Mouse (Mus musculus): ENCODE data around the gene Gm20671. TPM values are rescaled to one million over a fixed set of nuclear protein-coding genes. Genes with fewer than 3 reads are reported as not detected.

Gene Gm20671
- polyA plus RNA-seq (2017; shearing (Covaris generic)), result not detected

GRCm38 (mm10) chr5:32827009-32827408 is at the start of gene Gm20671:
TSS of gene Gm20671 (minus strand) at chr5:32827109.

GRCm38 (mm10) chr5:32863253-32864228 is 36.6 kb upstream of the Gm20671 start, which contains the start of gene Depdc5:
TSS of gene Depdc5 (plus strand) at chr5:32863701.

GRCm38 (mm10) chr5:32853731-32854507 is 27.0 kb upstream of the Gm20671 start, which contains the start of gene Prr14l:
TSS of gene Prr14l (minus strand) at chr5:32854256.

GRCm38 (mm10) chr5:32785313-32785915 is 41.5 kb downstream of the Gm20671 start, which contains the start of gene Pisd:
TSS of gene Pisd (minus strand) at chr5:32785646.

Other genes starting within 250 kb of the Gm20671 start
- gene Yes1, start 215.9 kb downstream of the Gm20671 start, polyA plus RNA-seq (2017; shearing (Covaris generic)), result 16.5 TPM
- gene Pisd, start 41.5 kb downstream of the Gm20671 start, polyA plus RNA-seq (2017; shearing (Covaris generic)), result 71.3 TPM
- 16.8 TPM for gene Prr14l, start 27.1 kb upstream of the Gm20671 start, polyA plus RNA-seq (2017; shearing (Covaris generic))
- 24.9 TPM for gene Depdc5, start 36.6 kb upstream of the Gm20671 start, polyA plus RNA-seq (2017; shearing (Covaris generic))
- gene Ywhah, start 191.7 kb upstream of the Gm20671 start, polyA plus RNA-seq (2017; shearing (Covaris generic)), result 266 TPM